Mouse (Mus musculus): ENCODE measurements at regions not wholly inside any gene's neighbourhood (a gene's known extent, or its start where the extent isn't known, plus 50 kb on each side); places are given as distances from the start of the nearest gene placed in this dataset.

GRCm38 (mm10) chr13:48154414-48155105 is 106.5 kb upstream of the Id4 start:
- DNase-seq (ENCODE audit: low spot score in 2 of 2): no peak

GRCm38 (mm10) chr13:48159020-48159910 is 101.8 kb upstream of the Id4 start:
- DNase-seq (ENCODE audit: low spot score in 2 of 2): no peak

GRCm38 (mm10) chr13:48160161-48160560 is 100.9 kb upstream of the Id4 start:
- DNase-seq (ENCODE audit: low spot score in 2 of 2): no peak

- DNase-seq (ENCODE audit: low spot score in 2 of 2): no peak
Observed at GRCm38 (mm10) chr13:48161339-48161738, 99.7 kb upstream of the Id4 start.

GRCm38 (mm10) chr13:48164586-48164985 is 96.4 kb upstream of the Id4 start:
- DNase-seq (ENCODE audit: low spot score in 2 of 2): no peak

- no peak for DNase-seq (ENCODE audit: low spot score in 2 of 2)
Observed at GRCm38 (mm10) chr13:48165838-48166237, 95.2 kb upstream of the Id4 start.

GRCm38 (mm10) chr13:48167976-48168375 is 93.1 kb upstream of the Id4 start:
- DNase-seq (ENCODE audit: low spot score in 2 of 2): no peak

GRCm38 (mm10) chr13:48171309-48171953 is 89.6 kb upstream of the Id4 start:
- no peak for DNase-seq (ENCODE audit: low spot score in 2 of 2)

- DNase-seq (ENCODE audit: low spot score in 2 of 2): no peak
Observed at GRCm38 (mm10) chr13:48171994-48172393, 89.0 kb upstream of the Id4 start.

- no peak for DNase-seq (ENCODE audit: low spot score in 2 of 2)
Observed at GRCm38 (mm10) chr13:48192476-48192875, 68.6 kb upstream of the Id4 start.

GRCm38 (mm10) chr13:48193942-48194341 is 67.1 kb upstream of the Id4 start:
- DNase-seq (ENCODE audit: low spot score in 2 of 2): peak in 1 of 2 experiments; percentile 7

- DNase-seq (ENCODE audit: low spot score in 2 of 2): no peak
Observed at GRCm38 (mm10) chr13:48207824-48208223, 53.2 kb upstream of the Id4 start.
